Mouse (Mus musculus): Measurements from ENCODE around the gene Sept1. TPM values are rescaled to one million over a fixed set of nuclear protein-coding genes. Genes with fewer than 3 reads are reported as not detected.
A peak's percentile ranks its signal among the peaks of the same experiment; 100 is the strongest.

Sept1 gene
- total RNA-seq, 1 experiment, result 85.8 TPM

- no peak for TF ChIP-seq ZC3H11A (IDR thresholded peaks at IDR 0.05; ENCODE audit: borderline replicate concordance, low read depth, low read length)
- TF ChIP-seq HCFC1 (IDR thresholded peaks at IDR 0.05; ENCODE audit: borderline replicate concordance, insufficient read depth, low read length), result no peak
- TF ChIP-seq ZNF384 (IDR thresholded peaks at IDR 0.05; ENCODE audit: low read depth, low read length), result no peak
- TF ChIP-seq MAFK (IDR thresholded peaks at IDR 0.05; ENCODE audit: insufficient read depth, low read depth, low read length), result no peak
- TF ChIP-seq CHD2 (IDR thresholded peaks at IDR 0.05; ENCODE audit: low read depth, low read length), result no peak
- H3K9ac ChIP-seq (ENCODE audit: insufficient read depth, low read depth, low read length, poor library complexity, severe bottlenecking), result peak overlapping the region; percentile 14; the same call in 1 of the 2 replicates
- H3K4me3 ChIP-seq (ENCODE audit: insufficient read depth in 1 of 2, low read depth in 1 of 2, low read length in 2 of 2, poor library complexity in 1 of 2, severe bottlenecking in 1 of 2), result no peak overlapping the region; a peak in 1 of 4 replicates
- peak overlapping the region; percentile 86 for H3K27ac ChIP-seq (ENCODE audit: insufficient read depth, low read depth, low read length, poor library complexity, severe bottlenecking)
- peaks cover 2% of the 10 kb centered on the region; the same call in 1 of the 2 replicates for H3K36me3 ChIP-seq (ENCODE audit: control insufficient read depth, insufficient read depth, low read length, poor library complexity, severe bottlenecking)
- no peak for DNase-seq (ENCODE audit: low read depth, low spot score)
- peaks cover 7 to 13% of the 10 kb centered on the region in 2 experiments; a peak in 3 of 4 replicates for H3K4me1 ChIP-seq (ENCODE audit: control insufficient read depth in 2 of 2, insufficient read depth in 2 of 2, low read length in 2 of 2, poor library complexity in 1 of 2)
- H3K9me3 ChIP-seq (ENCODE audit: control insufficient read depth, insufficient read depth, low read depth, low read length), result no peaks in the 10 kb centered on the region
- in situ Hi-C loops (cut with MboI; ENCODE audit: low sequenced_read_pairs in 2 of 2, unreplicated experiment in 2 of 2), result no loop called here
Measured at GRCm38 (mm10) chr7:127224616-127225015, 8.3 kb downstream of the Sept1 start.

GRCm38 (mm10) chr7:127223515-127224478 is 9.1 kb downstream of the Sept1 start:
- DNase-seq (ENCODE audit: low read depth, low spot score), result no peak
- H3K4me1 ChIP-seq (ENCODE audit: control insufficient read depth in 2 of 2, insufficient read depth in 2 of 2, low read length in 2 of 2, poor library complexity in 1 of 2), result peaks cover 7 to 16% of the 10 kb centered on the region in 2 experiments; a peak in 3 of 4 replicates
- peak overlapping the region; percentile 86 for H3K27ac ChIP-seq (ENCODE audit: insufficient read depth, low read depth, low read length, poor library complexity, severe bottlenecking)
- in situ Hi-C loops (cut with MboI; ENCODE audit: low sequenced_read_pairs in 2 of 2, unreplicated experiment in 2 of 2), result no loop called here
- peak overlapping the region; percentile 57 for H3K9ac ChIP-seq (ENCODE audit: insufficient read depth, low read depth, low read length, poor library complexity, severe bottlenecking)
- H3K4me3 ChIP-seq (ENCODE audit: insufficient read depth in 1 of 2, low read depth in 1 of 2, low read length in 2 of 2, poor library complexity in 1 of 2, severe bottlenecking in 1 of 2), result no peak overlapping the region; a peak in 2 of 4 replicates
- TF ChIP-seq ZNF384 (IDR thresholded peaks at IDR 0.05; ENCODE audit: low read depth, low read length), result 0 out of 2 replicates have a peak, but pooled peaks have one; percentile 8
- peak; percentile 87 for TF ChIP-seq MAFK (IDR thresholded peaks at IDR 0.05; ENCODE audit: insufficient read depth, low read depth, low read length)
- TF ChIP-seq ZC3H11A (IDR thresholded peaks at IDR 0.05; ENCODE audit: borderline replicate concordance, low read depth, low read length), result no peak
- H3K36me3 ChIP-seq (ENCODE audit: control insufficient read depth, insufficient read depth, low read length, poor library complexity, severe bottlenecking), result peaks cover 2% of the 10 kb centered on the region; the same call in 1 of the 2 replicates
- H3K9me3 ChIP-seq (ENCODE audit: control insufficient read depth, insufficient read depth, low read depth, low read length), result no peaks in the 10 kb centered on the region

- in situ Hi-C loops (cut with MboI; ENCODE audit: low sequenced_read_pairs in 2 of 2, unreplicated experiment in 2 of 2), result no loop called here
- H3K36me3 ChIP-seq (ENCODE audit: control insufficient read depth, insufficient read depth, low read length, poor library complexity, severe bottlenecking), result peaks cover 2% of the 10 kb centered on the region; the same call in 1 of the 2 replicates
Measured at GRCm38 (mm10) chr7:127223106-127223505, 9.8 kb downstream of the Sept1 start.

GRCm38 (mm10) chr7:127220440-127220839 is 12.5 kb downstream of the Sept1 start:
- Histone ChIP-seq H3K27ac (ENCODE audit: insufficient read depth, low read depth, low read length, poor library complexity, severe bottlenecking) (no peak overlapping the region), H3K9me3 (ENCODE audit: control insufficient read depth, insufficient read depth, low read depth, low read length) (no peaks in the 10 kb centered on the region), H3K36me3 (ENCODE audit: control insufficient read depth, insufficient read depth, low read length, poor library complexity, severe bottlenecking) (peaks cover 5% of the 10 kb centered on the region; the same call in 1 of the 2 replicates), H3K9ac (ENCODE audit: insufficient read depth, low read depth, low read length, poor library complexity, severe bottlenecking) (no peak overlapping the region), H3K4me1 (ENCODE audit: control insufficient read depth in 2 of 2, insufficient read depth in 2 of 2, low read length in 2 of 2, poor library complexity in 1 of 2) (peaks cover 14 to 21% of the 10 kb centered on the region in 2 experiments), H3K4me3 (ENCODE audit: insufficient read depth in 1 of 2, low read depth in 1 of 2, low read length in 2 of 2, poor library complexity in 1 of 2, severe bottlenecking in 1 of 2) (no peak overlapping the region)
- no peak for TF ChIP-seq HCFC1 (IDR thresholded peaks at IDR 0.05; ENCODE audit: borderline replicate concordance, insufficient read depth, low read length)
- TF ChIP-seq ZNF384 (IDR thresholded peaks at IDR 0.05; ENCODE audit: low read depth, low read length), result no peak
- TF ChIP-seq ZC3H11A (IDR thresholded peaks at IDR 0.05; ENCODE audit: borderline replicate concordance, low read depth, low read length), result no peak
- no peak for TF ChIP-seq CHD2 (IDR thresholded peaks at IDR 0.05; ENCODE audit: low read depth, low read length)
- in situ Hi-C loops (cut with MboI; ENCODE audit: low sequenced_read_pairs in 2 of 2, unreplicated experiment in 2 of 2), result no loop called here
- DNase-seq (ENCODE audit: low read depth, low spot score), result no peak

More at GRCm38 (mm10) chr7:127223106-127223505, 9.8 kb downstream of the Sept1 start:
- no peak overlapping the region; a peak in 1 of 4 replicates for H3K4me3 ChIP-seq (ENCODE audit: insufficient read depth in 1 of 2, low read depth in 1 of 2, low read length in 2 of 2, poor library complexity in 1 of 2, severe bottlenecking in 1 of 2)
- no peaks in the 10 kb centered on the region for H3K9me3 ChIP-seq (ENCODE audit: control insufficient read depth, insufficient read depth, low read depth, low read length)
- no peak for DNase-seq (ENCODE audit: low read depth, low spot score)
- no peak overlapping the region for H3K9ac ChIP-seq (ENCODE audit: insufficient read depth, low read depth, low read length, poor library complexity, severe bottlenecking)
- peak overlapping the region; percentile 86 for H3K27ac ChIP-seq (ENCODE audit: insufficient read depth, low read depth, low read length, poor library complexity, severe bottlenecking)
- peaks cover 10 to 20% of the 10 kb centered on the region in 2 experiments; a peak in 3 of 4 replicates for H3K4me1 ChIP-seq (ENCODE audit: control insufficient read depth in 2 of 2, insufficient read depth in 2 of 2, low read length in 2 of 2, poor library complexity in 1 of 2)
- TF ChIP-seq CHD2 (IDR thresholded peaks at IDR 0.05; ENCODE audit: low read depth, low read length) (no peak), MAFK (IDR thresholded peaks at IDR 0.05; ENCODE audit: insufficient read depth, low read depth, low read length) (no peak), HCFC1 (IDR thresholded peaks at IDR 0.05; ENCODE audit: borderline replicate concordance, insufficient read depth, low read length) (no peak), ZC3H11A (IDR thresholded peaks at IDR 0.05; ENCODE audit: borderline replicate concordance, low read depth, low read length) (no peak), ZNF384 (IDR thresholded peaks at IDR 0.05; ENCODE audit: low read depth, low read length) (no peak)
